Mouse (Mus musculus): ENCODE results near the gene Armcx5.
"Not testable (repeated sequence)": the region's sequence is repeated elsewhere in the genome, so short reads cannot be mapped to it uniquely, and the experiment has no call there.

The Armcx5 gene

DNA sequence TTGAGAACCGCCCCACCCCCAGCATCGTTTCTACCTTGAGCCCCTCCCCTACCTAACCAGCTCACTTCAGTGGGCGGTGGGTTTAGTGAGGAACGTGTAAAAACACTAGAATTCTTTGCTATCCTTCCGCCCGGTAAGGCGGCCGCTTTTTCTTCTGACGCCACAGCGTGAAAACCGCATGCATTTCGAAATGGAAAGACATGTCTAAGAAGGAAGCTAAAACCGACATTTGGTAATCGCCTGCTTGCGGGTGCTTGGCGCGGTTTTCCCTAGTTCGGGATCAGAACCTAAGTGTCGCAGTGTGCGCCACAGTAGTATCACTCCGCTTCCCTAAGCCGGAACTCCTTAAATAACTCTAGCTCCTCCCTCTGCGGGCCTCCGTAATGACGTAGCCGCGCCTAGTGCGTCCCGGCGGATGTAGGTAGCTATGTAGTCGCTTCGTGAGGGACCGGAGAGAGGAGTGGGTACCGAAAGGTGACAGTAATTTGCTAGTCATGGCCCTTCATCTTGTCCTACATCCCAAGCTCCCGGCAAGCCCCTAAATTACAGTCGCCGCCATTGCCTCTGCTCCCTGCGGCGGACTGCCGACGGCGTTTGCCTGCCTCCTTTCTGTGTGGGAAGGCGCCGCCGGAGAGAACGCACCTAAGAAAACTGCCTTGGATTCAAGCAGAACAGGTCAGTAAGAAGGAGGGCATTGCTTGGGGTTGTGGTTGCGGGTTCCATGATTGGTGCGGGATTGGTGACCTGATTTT is at the start of gene Armcx5, which contains the start of gene Gprasp1:
Armcx5 (plus strand) TSS at position 430 of the 752 bp plus-strand sequence.
Gprasp1 (plus strand) TSS at position 430 of the 752 bp plus-strand sequence.
- peak; percentile 61 to 74 for DNase-seq (ENCODE audit: low spot score in 2 of 2)

DNA sequence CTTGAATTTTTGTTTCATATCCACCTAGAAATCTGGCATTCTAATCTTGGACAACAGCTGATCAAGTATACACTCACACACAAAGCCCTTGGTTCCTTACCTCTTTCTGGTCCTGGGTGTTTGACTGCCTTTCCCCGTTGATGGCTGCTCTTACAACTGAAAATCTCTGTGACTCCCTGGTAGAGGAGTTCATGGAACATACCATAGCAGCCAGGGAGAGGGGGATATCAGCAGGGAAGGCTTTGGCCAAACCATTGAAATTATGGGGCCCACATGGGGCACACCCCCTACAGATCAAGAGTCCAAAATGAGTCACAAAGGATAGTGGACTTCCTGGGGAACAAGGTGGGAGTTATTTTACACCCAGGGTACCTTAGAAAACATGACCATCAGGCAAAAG is 48.9 kb upstream of the Armcx5 start, which contains the start of gene Tcp11x2:
Tcp11x2 (minus strand) TSS at position 158 of the 400 bp plus-strand sequence.
- DNase-seq (ENCODE audit: low spot score in 2 of 2), result no peak

DNA sequence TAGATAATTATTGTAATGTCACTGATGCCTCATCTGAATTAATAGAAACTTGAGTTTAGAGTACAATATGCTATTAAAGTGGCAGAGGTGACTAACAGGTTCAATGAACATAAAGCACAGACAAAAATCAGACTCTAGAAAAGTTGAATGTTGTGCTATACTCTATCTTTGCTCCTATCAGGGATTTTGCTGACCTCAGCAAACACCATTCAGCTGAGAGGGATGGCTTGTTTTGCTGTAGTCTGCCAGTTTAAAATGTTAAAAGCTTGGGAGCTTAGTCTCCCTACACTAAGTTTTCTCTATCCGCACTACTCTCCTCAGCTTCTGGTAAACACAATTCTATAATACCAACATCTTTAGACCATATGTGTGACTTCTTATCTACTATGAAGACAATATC is 39.4 kb upstream of the Armcx5 start:
- no peak for DNase-seq (ENCODE audit: low spot score in 2 of 2)

DNA sequence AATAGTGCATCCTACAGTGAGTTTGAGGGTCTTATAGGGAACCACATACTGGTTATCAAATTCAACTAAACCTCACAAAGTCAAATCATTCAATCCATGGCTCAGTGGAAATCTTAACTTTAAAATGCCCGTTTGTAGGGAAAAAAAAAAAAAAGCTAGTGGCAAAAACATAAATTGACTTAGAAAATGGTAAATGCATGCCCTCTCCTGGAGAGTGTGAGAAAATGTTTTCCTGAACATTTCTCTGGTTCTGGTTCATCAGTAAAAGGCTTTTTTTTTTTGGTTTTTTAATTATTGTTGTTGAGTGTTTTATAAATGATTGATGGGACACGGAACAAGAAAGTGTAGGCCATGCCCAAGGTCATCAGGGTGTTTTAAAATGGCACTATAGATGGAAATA is 38.2 kb upstream of the Armcx5 start:
- DNase-seq (ENCODE audit: low spot score in 2 of 2), result no peak

DNA sequence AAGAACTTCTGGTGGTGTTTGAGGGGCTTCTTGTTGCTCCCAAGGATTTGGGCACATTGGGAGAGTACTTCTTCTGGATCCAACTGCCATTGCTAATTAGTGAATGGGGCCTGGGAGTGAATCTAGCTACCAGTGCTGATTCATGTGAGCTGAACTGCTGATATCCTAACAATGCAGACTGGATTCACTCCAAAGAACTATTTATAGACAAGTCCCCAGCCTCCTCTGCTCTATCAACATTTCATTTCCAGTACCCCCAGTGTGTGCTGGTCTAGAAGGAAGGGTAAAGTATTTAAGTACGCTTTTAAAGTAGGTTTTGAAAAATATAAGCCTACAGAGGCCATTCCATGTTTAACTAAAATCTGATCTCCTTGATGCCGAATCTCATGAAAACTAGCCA is 29.7 kb upstream of the Armcx5 start:
- DNase-seq (ENCODE audit: low spot score in 2 of 2), result no peak

DNA sequence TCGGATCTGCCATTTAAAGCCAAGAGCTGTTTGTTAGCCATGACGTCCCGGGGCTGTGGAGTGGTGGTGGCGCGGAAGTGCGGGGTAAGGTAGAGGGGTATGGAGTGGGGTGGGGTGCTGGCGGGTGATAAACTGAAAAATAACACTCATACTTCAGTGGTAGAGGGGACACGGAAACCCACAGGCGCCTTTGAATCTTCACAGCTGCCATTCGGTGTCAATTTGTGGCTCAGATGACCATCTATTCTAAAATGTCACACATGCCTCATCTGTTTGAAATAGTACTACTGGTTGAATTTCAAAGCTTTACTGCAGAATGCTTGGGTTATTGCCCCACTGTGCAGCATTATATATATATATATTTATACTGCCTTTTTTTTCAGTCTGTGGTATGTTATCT is 17.4 kb upstream of the Armcx5 start, which contains the start of gene Tmsb15a:
Tmsb15a (minus strand) TSS at position 101 of the 400 bp plus-strand sequence.
- no peak for DNase-seq (ENCODE audit: low spot score in 2 of 2)

DNA sequence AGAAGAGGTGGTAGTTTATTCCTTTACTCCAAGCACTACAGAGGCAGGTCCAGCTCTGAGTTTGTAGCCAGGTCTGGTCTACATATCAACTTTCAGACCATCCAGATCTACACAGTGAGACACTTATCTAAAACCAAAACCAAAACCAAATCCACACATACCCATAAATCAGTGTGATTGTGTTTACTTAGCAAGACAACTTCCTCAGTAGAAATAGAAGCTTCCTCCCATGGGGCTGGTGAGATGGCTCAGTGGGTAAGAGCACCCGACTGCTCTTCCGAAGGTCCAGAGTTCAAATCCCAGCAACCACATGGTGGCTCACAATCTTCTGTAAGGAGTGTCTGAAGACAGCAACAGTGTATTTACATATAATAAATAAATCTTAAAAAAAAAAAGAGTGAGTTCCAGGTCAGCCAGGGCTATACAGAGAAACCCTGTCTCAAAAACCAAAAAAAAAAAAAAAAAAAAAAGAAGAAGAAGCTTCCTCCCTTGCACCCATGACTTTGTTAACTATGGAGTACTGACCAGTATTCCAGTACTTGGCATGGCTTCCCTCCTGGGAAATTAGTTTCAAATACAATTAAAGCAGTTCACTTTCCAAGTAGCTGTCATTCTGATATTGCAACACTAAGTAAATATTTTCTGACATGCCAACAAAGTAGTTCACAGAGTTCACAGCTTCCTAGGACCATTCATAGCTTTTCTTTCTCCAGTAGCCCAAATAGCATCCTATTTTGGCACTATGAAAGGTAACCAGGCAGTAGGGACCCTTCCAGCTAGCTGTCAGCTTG is 3.6 kb upstream of the Armcx5 start:
- DNase-seq (ENCODE audit: low spot score in 2 of 2), result no peak

DNA sequence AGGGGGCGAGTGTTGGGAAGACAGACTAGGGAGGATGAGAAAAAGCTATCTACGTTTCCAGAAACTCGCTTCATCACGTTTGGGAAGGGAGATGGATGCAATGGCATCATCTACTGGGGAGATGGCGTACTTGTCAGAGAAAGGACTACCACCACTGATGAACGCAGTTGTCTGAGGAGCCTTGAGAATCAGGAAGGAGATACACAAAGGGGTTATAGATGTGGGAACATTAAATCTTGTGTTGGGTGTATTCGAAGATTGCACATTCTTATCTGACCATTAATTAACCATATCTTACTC is 473 bp downstream of the Armcx5 start:
- DNase-seq (ENCODE audit: low spot score in 2 of 2), result no peak

DNA sequence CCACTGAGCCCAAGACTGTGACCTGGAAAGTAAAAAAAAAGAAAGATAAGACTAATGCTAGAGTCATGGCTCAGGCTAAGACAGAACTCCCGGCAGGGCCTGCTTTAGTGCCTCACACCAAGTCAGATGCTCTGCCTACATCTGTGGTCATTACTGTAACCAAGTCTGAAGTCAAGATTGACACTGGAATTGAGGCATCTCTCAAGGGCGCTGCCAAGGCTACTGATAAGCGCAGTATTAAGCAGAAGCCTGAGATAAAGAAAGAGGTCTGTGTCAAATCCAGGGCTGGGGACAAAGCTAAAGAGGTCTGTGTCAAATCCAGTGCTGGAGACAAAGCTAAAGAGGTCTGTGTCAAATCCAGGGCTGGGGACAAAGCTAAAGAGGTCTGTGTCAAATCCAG is 2.8 kb downstream of the Armcx5 start:
- DNase-seq (ENCODE audit: low spot score in 2 of 2), result not testable (repeated sequence)

DNA sequence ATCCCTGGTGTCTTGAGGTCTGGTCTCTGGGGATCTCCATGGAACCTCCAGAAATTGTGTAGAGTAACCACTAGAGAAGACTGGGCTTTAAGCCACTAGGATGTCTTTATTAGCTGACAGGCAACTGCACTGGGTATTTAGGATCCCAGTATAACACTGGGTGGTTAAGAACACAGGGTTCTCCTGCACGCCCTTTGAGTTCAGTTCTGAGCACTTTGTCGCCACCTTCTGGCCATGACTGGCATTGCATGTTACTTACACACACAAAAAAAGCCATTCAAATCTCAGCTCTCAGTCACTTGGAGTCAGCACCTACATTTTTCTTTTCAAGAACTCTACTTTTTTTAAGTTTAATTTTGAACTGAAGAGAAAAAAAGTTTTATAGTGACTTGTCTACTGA is 10.3 kb downstream of the Armcx5 start:
- DNase-seq (ENCODE audit: low spot score in 2 of 2), result peak; percentile 39 to 63

DNA sequence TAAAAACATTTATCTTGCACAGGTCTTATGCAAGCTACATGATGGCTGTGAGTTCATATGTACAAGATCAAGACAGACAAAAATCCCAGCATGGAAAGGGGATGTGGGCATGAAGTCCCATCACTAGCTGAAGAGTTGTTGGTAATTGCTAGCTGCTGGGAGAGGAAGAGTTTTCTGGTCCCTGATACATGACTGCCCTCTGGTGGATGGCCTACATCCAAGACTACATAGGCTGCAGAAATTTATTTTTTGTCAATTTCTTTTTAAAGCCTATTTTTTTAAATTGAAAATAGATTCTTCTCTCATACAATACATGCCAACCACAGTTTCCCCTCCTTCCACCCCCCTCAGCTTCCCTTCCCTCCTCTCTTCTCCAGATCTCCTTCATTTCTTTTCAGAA is 19.2 kb downstream of the Armcx5 start:
- DNase-seq (ENCODE audit: low spot score in 2 of 2), result no peak

DNA sequence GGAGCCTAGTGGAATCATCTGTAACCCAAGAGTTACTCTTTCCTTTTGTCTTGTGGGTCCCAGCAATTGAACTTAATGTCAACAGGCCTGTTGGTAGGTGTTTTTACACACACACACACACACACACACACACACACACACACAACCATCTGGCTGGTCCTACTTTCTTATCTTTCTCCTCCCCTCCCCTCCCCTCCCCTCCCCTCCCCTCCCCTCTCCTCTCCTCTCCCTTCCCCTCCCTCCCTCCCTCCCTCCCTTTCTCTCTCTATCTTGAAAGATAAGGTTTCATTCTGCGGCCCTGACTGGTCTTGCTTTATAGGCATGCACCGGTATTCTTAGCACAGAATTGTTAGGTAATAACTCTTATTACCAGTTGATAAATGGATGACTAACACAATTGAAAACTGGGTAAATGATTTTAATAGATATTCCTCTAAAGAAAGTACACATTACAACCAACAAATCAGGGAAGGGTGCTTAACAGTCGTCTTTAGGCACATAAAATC is 25.6 kb downstream of the Armcx5 start:
- DNase-seq (ENCODE audit: low spot score in 2 of 2), result no peak

DNA sequence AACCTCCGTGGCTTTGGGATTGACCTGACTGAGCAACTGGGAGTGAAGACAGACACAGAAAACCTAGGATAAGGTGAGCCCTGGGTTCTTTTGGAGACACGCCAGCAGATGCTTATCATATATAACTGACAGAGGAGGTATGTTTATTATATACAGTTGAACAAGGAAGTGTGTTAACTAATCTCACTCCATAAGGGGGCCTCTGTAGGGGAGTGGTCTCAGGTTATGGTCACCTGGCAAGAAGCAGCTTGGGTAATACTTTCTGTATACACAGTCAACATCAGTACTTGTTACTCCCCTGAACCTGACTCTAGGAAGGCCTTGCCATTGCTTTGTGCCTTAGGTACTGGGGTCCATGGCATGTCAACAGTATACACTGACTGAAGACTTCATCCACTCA is 26.0 kb downstream of the Armcx5 start:
- no peak for DNase-seq (ENCODE audit: low spot score in 2 of 2)

DNA sequence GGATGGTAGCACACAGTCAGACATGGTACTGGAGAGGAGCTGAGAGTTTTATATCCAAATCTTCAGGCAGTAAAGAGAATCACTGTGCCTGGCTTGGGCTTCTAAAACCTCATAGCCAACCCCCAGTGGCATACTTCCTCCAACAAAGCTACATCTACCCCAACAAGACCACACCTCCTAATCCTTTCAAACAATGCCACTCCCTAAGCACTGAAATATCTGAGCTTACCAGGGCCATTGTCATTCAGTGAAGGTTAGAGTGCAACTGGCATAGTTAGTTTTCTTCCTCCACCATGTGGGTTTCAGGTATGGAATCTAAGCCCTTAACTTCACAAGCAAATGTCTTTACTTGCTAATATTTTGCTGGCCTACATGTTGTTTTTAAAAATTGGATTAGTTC is 49.0 kb downstream of the Armcx5 start:
- DNase-seq (ENCODE audit: low spot score in 2 of 2), result no peak

DNA sequence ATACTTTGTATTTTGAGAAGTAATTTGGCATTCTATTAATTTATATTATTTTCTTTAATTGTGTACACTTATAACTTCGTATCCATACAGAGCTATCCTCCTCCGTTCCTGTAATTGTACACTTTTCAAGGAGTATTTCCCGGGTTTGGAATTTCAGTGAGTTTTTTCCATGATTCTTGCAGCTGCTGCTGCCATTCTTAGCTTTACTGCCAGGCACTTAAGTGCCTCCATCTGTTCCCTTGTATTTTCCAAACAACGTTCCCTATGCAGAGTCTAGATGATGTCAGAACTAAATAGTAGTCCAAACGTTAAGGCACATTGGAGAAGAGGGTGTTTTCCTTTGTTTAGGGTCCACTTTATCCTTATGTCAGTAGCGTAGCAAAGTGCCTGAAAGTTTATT is 49.8 kb downstream of the Armcx5 start:
- no peak for DNase-seq (ENCODE audit: low spot score in 2 of 2)

DNA sequence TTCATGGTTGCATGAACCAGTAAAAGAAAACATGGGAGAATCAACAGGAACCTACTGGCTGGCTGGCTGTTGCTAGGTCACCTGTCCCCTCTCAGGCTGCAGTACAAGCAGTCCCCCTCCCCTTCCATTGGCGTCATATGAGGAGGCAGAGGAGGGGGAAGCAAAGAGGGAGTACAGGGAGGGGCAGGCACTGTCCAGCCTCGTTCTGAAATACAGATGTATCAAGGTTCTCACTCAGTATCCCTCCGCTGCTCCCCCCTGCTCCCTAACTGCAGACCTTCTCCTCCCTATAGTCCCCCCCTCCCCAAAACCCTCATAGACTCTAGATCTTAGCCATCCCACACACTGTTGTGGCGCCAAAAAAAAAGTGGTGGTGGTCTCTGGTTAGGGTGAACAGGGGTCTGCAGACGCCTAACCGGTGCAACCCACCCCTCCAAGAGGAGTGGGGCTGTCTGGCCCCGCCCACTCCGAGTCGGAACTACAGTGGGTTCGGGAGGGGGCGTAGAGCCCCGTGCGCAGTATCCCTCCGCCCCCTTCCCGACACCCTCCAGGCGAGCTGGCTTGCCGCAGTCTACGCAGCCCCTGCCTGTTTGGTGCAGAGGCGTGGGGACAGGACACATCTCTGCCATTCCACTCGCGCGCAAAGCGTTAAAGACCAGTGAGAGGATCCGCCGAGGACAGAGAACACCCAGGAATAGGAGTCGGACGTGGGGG is 53.2 kb downstream of the Armcx5 start:
- DNase-seq (ENCODE audit: low spot score in 2 of 2), result peak in 1 of 2 experiments; percentile 19

DNA sequence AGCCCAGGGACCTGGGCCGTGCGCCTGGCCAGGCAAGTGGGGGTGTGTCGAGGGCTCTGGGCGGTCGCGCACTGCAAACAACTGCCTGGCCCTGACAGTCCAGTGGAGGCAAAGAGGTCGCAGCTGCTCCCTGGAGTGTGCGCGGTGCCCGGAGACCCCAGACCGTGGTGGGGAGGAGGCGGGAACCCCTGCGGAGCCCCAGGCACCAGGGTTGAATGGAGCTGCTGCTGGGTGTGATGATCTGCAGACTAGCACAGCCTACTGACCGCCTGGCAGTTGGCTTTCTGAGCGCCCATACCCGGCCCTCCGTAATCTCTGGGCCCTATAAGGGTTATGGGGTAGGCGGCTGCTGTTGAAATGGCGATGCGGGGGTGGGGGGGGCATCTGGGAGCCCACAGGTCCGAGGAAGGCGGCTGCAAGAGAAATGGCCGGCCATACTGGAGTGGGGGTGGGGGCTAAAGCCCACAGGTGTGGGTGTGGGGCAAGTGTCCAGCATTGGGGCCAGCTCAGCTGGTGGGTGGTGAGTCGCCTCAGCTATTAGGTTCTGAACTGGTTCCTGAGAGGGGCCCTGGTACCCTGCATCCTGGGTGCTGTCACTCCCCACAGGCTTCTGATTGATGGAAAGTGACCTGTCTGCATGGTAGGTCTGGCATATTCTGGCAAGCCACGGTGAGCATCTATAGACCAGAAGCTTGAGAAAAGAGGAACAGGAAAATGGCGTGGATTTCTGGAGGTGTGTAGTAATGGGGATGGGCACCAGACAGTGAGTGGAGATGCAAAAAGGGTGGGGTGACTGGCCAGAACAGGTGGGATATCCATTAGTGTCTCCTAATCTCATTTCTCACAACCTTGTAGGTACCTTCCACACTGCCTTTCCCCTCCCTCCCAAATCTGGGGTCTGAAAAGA is 54.0 kb downstream of the Armcx5 start:
- DNase-seq (ENCODE audit: low spot score in 2 of 2), result not testable (repeated sequence)
